Mouse (Mus musculus): ENCODE measurements around the gene Mob3b.

- TF ChIP-seq POLR2A (IDR thresholded peaks at IDR 0.05; ENCODE audit: low read depth, low read length) (no peak), CTCF (IDR thresholded peaks at IDR 0.05; ENCODE audit: extremely low read depth, insufficient read depth, insufficient read length, insufficient replicate concordance) (no peak)
These were observed 180.2 kb downstream of the Mob3b start for GRCm38 (mm10) chr4:34976916-34977702.

All from spleen, adult 2 months (tissue).